Mouse (Mus musculus): ENCODE data around the gene Tenm3. TPM values are rescaled to one million over a fixed set of nuclear protein-coding genes. Genes with fewer than 3 reads are reported as not detected.

Tenm3 gene
- total and polyA plus RNA-seq, 2 experiments from 2014 or later, result 25.0 to 160 TPM

DNA sequence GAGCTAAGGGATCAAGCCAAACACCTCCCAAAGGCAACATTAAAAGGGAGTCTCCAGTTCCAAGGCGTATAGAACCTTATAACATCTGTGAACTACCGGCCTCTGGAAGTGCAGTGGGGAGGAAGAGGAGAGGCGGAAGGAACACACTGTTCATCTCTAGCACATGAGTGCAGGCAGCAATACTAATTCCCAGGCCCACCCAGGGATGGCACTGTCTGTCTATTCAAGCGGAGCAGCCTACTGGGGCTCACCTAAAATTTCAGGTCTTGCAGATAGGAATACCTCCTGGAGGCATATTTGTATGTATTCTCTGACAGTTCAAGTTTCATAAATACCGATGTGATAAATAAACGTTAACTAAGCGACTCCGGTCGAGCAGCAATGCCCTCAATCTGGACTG lies 283.5 kb downstream of the Tenm3 start:
- H3K36me3 ChIP-seq (ENCODE audit: insufficient read depth, low read length), result no peaks in the 10 kb centered on the region
- no peak overlapping the region for H3K4me3 ChIP-seq (ENCODE audit: low read depth, low read length)
- H3K27me3 ChIP-seq (ENCODE audit: insufficient read depth, low read length), result no peaks in the 10 kb centered on the region
- no peak for DNase-seq (ENCODE audit: low spot score)
- no peak for ATAC-seq (ENCODE audit: low FRiP score)
- no peaks in the 10 kb centered on the region for H3K9me3 ChIP-seq (ENCODE audit: low read length)
- no peak overlapping the region for H3K27ac ChIP-seq (ENCODE audit: low read depth, low read length)
- no peaks in the 10 kb centered on the region for H3K4me1 ChIP-seq (ENCODE audit: insufficient read depth, low read length)
- WGBS, result 82% methylated on average over 9 of the region's 9 CpGs
- H3K9ac ChIP-seq (replicated peaks; ENCODE audit: low read length, poor library complexity, severe bottlenecking), result no peak overlapping the region
- no peak overlapping the region for H3K4me2 ChIP-seq (ENCODE audit: low read depth, low read length, poor library complexity, severe bottlenecking)
- TF ChIP-seq CTCF (IDR thresholded peaks at IDR 0.05), result peak; percentile 51

DNA sequence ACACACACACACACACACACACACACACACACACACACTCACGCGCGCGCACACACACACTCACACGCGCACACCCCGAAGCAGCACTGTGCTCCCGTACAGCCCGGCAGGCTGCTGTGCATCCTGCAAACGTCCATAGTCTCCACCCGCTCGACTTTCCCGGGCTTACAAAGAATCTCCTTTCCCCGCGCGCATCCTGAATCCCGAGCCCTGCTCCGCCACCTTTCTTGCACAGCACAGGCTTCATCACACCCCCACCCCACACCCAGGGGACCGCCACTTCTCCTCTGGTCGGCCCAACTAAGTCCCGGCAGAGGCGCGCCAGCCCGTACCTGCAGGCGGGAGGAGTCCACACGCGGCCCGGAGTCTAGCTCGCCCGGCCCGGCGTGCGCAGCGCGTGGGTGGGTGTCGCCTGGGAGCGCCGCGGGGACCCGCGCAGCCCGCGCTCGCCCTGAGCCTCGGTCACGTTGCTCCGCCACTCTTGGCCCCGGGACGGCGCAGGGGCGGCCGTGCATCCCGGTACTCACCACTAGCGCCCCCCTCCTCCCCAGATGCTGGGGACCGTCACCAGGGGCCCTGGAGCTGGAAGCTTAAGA lies 288.1 kb downstream of the Tenm3 start:
- 0% methylated on average over 38 of the region's 55 CpGs for WGBS
- no peaks in the 10 kb centered on the region for H3K27me3 ChIP-seq (ENCODE audit: insufficient read depth, low read length)
- TF ChIP-seq CTCF (IDR thresholded peaks at IDR 0.05), result peak; percentile 32
- no peaks in the 10 kb centered on the region for H3K4me1 ChIP-seq (ENCODE audit: insufficient read depth, low read length)
- no peaks in the 10 kb centered on the region for H3K9me3 ChIP-seq (ENCODE audit: low read length)
- H3K9ac ChIP-seq (replicated peaks; ENCODE audit: low read length, poor library complexity, severe bottlenecking), result peak overlapping the region; percentile 79
- ATAC-seq (ENCODE audit: low FRiP score) (peak; percentile 83), DNase-seq (ENCODE audit: low spot score) (peak; percentile 62)
- H3K4me2 ChIP-seq (ENCODE audit: low read depth, low read length, poor library complexity, severe bottlenecking), result peak overlapping the region; percentile 83
- no peaks in the 10 kb centered on the region for H3K36me3 ChIP-seq (ENCODE audit: insufficient read depth, low read length)
- peak overlapping the region; percentile 85 for H3K27ac ChIP-seq (ENCODE audit: low read depth, low read length)
- peak overlapping the region; percentile 87 for H3K4me3 ChIP-seq (ENCODE audit: low read depth, low read length)

DNA sequence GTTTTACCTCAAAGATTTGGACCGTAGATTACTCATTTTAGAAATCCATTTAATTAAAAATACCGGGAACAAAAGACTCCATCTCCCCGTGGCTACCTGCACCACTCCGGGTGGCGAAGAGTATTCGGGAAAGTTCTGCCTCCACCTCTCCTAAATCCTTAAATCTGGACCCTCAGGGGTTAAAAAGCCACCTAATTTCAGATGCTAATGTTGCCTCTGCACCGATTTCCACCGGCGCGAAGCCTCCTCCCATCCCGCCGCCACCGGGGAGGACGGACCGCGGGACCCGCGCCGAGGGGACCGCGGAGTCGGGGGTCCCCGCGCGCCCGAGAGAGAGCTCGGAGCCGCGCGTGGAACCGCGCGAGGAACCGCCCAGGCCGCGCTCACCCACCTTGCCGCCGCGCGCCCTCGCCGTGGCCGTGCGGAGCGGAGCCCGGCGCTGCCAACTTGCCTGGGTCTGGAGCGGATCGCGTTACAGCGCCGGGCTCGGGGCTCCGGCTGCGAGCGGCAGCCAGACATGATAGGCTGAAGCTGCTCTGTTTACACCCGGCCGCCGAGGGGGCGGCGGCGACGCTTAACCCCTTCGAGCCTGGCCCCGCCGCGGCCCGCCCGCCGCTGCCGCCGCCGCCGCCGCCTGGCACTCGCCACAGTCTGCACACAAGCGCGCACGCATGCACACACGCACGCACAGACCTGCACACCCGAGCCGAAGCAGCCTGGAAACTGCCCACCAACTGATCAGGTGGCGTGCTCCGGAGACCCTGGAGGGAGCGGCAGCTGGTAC lies 288.8 kb downstream of the Tenm3 start:
- peak overlapping the region; percentile 83 for H3K4me2 ChIP-seq (ENCODE audit: low read depth, low read length, poor library complexity, severe bottlenecking)
- peak overlapping the region; percentile 79 for H3K9ac ChIP-seq (replicated peaks; ENCODE audit: low read length, poor library complexity, severe bottlenecking)
- H3K36me3 ChIP-seq (ENCODE audit: insufficient read depth, low read length), result no peaks in the 10 kb centered on the region
- under 1% methylated on average over 76 of the region's 86 CpGs for WGBS
- H3K4me1 ChIP-seq (ENCODE audit: insufficient read depth, low read length), result no peaks in the 10 kb centered on the region
- ATAC-seq (ENCODE audit: low FRiP score), result peak; percentile 95
- H3K9me3 ChIP-seq (ENCODE audit: low read length), result no peaks in the 10 kb centered on the region
- no peaks in the 10 kb centered on the region for H3K27me3 ChIP-seq (ENCODE audit: insufficient read depth, low read length)
- peak overlapping the region; percentile 85 for H3K27ac ChIP-seq (ENCODE audit: low read depth, low read length)
- H3K4me3 ChIP-seq (ENCODE audit: low read depth, low read length), result peak overlapping the region; percentile 87
- peak; percentile 92 for DNase-seq (ENCODE audit: low spot score)
- no peak for TF ChIP-seq CTCF (IDR thresholded peaks at IDR 0.05)

DNA sequence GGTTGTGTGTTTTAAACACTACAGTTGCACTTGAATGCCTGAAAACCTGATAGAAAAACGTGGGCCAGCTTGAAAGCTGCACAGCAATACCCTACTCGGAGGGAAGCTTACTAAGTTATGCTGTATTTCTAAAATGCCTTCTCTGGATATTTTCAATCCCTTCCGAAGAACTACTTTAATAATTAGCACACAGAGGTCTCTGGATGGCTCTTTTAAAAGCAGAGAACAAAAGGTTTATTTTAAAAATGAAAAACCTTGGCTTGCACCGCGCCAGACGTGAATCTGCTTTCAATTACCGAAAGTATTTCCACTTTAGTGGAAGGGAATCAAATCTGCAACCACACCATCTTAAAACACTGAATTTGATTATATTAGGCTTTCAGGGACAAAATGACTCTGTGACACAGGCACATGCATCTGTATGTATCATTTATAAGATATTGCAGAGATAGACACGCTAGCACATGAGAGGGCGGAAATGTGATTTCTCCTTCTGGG lies 289.9 kb downstream of the Tenm3 start:
- ATAC-seq (ENCODE audit: low FRiP score) (no peak), DNase-seq (ENCODE audit: low spot score) (peak; percentile 44)
- Histone ChIP-seq H3K36me3 (ENCODE audit: insufficient read depth, low read length) (no peaks in the 10 kb centered on the region), H3K9ac (replicated peaks; ENCODE audit: low read length, poor library complexity, severe bottlenecking) (0 out of 2 replicates have a peak overlapping the region, but pooled peaks have one; percentile 79), H3K27me3 (ENCODE audit: insufficient read depth, low read length) (no peaks in the 10 kb centered on the region), H3K4me3 (ENCODE audit: low read depth, low read length) (peak overlapping the region; percentile 87), H3K4me2 (ENCODE audit: low read depth, low read length, poor library complexity, severe bottlenecking) (peak overlapping the region; percentile 83), H3K4me1 (ENCODE audit: insufficient read depth, low read length) (no peaks in the 10 kb centered on the region), H3K9me3 (ENCODE audit: low read length) (no peaks in the 10 kb centered on the region), H3K27ac (ENCODE audit: low read depth, low read length) (0 out of 2 replicates have a peak overlapping the region, but pooled peaks have one; percentile 4)
- 2% methylated on average over 9 of the region's 9 CpGs for WGBS
- TF ChIP-seq CTCF (IDR thresholded peaks at IDR 0.05), result no peak

DNA sequence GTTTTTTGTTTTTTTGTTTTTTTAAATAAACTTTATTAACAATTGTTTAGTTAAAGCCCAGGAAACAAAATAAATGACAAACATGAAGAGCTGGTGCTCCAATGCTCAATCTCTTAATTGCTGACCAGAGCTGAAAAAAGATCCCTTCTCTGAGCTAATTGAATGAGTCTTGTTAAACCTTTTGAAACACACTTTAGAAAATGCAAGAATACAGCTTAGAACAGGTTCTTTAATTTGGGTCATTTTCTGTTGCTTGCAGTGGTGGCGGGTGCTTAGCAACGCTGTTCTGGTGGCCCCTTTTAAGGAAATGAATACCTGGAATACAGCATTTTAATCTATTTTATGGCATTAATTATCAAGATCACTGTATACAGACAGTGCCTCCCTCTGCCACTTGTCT lies 291.4 kb downstream of the Tenm3 start:
- H3K4me2 ChIP-seq (ENCODE audit: low read depth, low read length, poor library complexity, severe bottlenecking), result no peak overlapping the region

DNA sequence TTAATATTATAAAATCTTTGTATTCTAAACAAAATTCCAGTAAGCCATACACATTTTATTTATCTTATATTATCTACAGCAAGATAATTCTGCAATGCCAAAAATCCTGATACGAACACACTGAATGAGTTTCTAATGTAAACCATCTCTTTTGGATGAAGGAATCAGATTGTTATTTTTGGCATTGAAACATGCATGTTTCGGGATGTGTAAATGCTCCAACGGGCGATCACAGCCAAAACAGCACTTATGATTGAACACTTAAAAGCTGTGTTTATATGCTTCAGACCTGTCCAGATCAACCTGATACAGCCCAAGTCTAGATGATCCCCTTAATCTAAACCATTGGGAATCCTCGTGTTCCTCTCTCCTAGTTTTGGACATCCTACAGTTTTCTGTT lies 292.4 kb downstream of the Tenm3 start:
- TF ChIP-seq CTCF (IDR thresholded peaks at IDR 0.05), result no peak
- no peaks in the 10 kb centered on the region for H3K4me1 ChIP-seq (ENCODE audit: insufficient read depth, low read length)
- DNase-seq (ENCODE audit: low spot score) (no peak), ATAC-seq (ENCODE audit: low FRiP score) (no peak)
- H3K27me3 ChIP-seq (ENCODE audit: insufficient read depth, low read length), result no peaks in the 10 kb centered on the region
- H3K9ac ChIP-seq (replicated peaks; ENCODE audit: low read length, poor library complexity, severe bottlenecking), result no peak overlapping the region
- 74% methylated on average over 5 of the region's 5 CpGs for WGBS
- no peaks in the 10 kb centered on the region for H3K9me3 ChIP-seq (ENCODE audit: low read length)
- H3K4me2 ChIP-seq (ENCODE audit: low read depth, low read length, poor library complexity, severe bottlenecking), result no peak overlapping the region
- H3K27ac ChIP-seq (ENCODE audit: low read depth, low read length), result no peak overlapping the region
- no peaks in the 10 kb centered on the region for H3K36me3 ChIP-seq (ENCODE audit: insufficient read depth, low read length)
- no peak overlapping the region for H3K4me3 ChIP-seq (ENCODE audit: low read depth, low read length)

More for the DNA sequence above, 291.4 kb downstream of the Tenm3 start:
- WGBS, result 46% methylated on average over 2 of the region's 2 CpGs
- no peak for DNase-seq (ENCODE audit: low spot score)
- H3K9ac ChIP-seq (replicated peaks; ENCODE audit: low read length, poor library complexity, severe bottlenecking), result no peak overlapping the region
- H3K9me3 ChIP-seq (ENCODE audit: low read length), result no peaks in the 10 kb centered on the region
- ATAC-seq (ENCODE audit: low FRiP score), result no peak
- no peaks in the 10 kb centered on the region for H3K27me3 ChIP-seq (ENCODE audit: insufficient read depth, low read length)
- H3K4me3 ChIP-seq (ENCODE audit: low read depth, low read length), result no peak overlapping the region
- H3K36me3 ChIP-seq (ENCODE audit: insufficient read depth, low read length), result no peaks in the 10 kb centered on the region
- H3K4me1 ChIP-seq (ENCODE audit: insufficient read depth, low read length), result no peaks in the 10 kb centered on the region
- no peak for TF ChIP-seq CTCF (IDR thresholded peaks at IDR 0.05)
- H3K27ac ChIP-seq (ENCODE audit: low read depth, low read length), result no peak overlapping the region
